Mouse (Mus musculus): Measurements from ENCODE around the gene Trim37. TPM values are rescaled to one million over a fixed set of nuclear protein-coding genes. Genes with fewer than 3 reads are reported as not detected.

Gene Trim37
- total RNA-seq (2015) = 14.5 and 14.9 TPM in 2 replicates
- 23.8 and 26.4 TPM in 2 replicates for total RNA-seq (2017)

- ATAC-seq (ENCODE audit: poor library complexity, severe bottlenecking) = peak; percentile 95
These were observed at the start of gene Trim37 for GRCm38 (mm10) chr11:87126824-87127816. Gene Trim37 (plus strand): TSS chr11:87127077.

DNA sequence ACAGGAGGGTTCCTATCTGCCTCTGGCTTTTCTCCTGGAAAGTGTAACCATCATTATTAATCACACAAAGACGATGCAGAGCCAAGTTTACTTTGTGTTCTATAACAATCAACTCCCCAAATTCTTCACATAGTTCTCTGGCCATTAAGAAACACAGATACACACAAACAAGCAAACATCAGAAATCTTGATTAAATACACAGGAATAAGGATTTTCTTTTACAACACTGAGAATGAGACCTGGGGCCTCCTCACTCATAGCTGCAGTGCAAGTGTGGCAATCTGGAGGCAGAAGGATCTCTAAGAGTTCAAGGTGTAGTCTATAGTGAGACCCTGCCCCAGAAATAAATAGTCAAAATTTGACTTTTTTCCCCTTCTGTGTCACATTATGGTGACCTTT lies 43.2 kb upstream of the Trim37 start:
- ATAC-seq (ENCODE audit: poor library complexity, severe bottlenecking) = no peak

GRCm38 (mm10) chr11:87085461-87085860 lies 41.4 kb upstream of the Trim37 start:
- ATAC-seq (ENCODE audit: poor library complexity, severe bottlenecking) = no peak

DNA sequence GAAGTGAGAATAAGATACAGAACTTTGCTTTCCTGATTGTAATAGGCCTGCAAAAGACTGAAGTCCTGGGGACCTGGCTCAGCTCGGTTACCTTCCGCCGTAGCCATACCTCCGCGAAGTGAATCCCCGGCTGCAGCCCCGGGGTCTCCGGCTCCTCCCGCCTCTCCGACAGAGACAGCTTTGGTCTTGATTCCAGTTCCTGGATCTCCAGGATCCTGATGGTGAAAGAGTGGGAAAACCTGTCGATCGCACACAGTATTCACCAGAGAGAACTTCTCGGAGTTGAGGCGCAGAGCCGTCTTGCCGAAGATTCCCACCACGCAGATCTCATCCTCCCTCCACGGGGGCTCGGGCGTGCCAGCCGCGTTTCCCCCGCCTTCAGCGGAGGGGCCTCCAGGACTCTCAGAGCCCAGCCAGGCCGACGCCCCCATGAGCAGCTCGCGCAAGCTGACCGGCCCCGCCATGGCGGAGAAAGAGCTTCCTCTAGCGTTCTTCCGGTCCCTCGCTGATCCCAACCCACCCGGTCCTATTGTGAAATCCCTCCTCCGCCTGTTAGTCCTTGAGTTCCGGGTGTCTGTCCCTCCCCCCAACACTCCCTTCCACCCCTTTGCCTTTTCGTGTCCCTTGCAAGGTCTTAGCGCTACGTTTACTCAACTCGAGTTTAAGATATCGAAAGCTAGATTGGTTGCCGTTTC lies 40.4 kb upstream of the Trim37 start, which contains the start of gene Smg8:
Smg8 (minus strand) TSS at position 485 of the 695 bp plus-strand sequence.
- ATAC-seq (ENCODE audit: poor library complexity, severe bottlenecking) = peak; percentile 99

DNA sequence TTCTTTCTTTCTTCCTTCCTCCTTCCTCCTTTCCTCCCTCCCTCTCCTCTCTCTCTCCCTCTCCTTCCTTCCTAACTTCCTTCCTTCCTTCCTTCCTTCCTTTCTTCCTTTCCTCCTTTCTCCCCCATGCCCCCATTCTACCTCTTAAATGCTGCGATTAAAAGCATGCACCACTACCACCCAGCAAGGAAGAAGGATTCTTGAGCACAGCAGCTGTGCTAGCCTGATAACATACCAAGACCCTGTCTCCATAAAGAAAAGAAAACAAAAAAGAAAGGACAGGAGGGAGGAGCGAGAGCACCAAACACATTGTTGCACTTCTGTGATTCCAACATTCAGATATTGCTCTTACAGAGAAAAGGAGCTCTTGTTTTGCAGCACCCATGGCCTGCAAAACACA lies 39.7 kb upstream of the Trim37 start:
- ATAC-seq (ENCODE audit: poor library complexity, severe bottlenecking) = no peak

GRCm38 (mm10) chr11:87108409-87108754 lies 18.5 kb upstream of the Trim37 start, which contains the start of gene Prr11:
Gene Prr11 (minus strand): TSS chr11:87108708.
- no peak for ATAC-seq (ENCODE audit: poor library complexity, severe bottlenecking)

DNA sequence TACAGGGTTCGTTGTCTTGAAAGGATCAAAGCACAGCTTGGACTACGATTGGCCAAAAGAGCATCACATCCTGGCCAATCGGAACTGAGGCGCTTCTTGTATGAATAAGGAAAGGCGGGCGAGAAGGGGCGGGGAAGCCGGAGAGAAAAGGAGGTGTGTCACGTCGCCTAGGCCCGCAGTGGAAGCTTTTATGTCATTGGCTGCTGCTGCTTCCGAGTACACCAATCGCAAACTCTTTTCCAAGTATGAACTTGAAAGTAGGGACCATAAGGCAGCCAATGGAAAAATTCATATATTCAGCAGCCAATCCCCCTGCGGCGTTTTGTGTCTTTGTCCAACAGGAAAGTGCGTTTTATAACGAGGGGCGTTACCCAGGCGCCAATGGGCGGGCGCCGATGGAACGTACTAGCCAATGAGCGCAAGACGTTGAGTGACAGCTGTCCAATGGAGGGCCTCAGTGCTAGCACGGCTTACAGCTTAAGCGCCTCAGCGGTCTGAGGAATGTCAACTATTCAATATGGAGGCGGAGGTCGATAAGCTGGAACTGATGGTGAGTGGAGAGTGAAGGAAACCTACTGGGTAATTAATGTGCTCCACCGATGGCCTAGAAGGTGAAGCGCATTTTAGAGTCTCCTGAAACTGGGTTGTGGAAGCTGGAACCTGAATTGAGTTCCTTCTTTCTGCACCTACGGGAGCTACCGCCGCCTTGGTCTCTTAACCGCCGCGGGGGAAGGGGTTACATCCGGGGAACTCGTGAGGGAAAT lies 17.9 kb upstream of the Trim37 start, which contains the start of gene Ska2:
Ska2 (plus strand) TSS at position 480 of the 764 bp plus-strand sequence.
- peak; percentile 92 for ATAC-seq (ENCODE audit: poor library complexity, severe bottlenecking)

- ATAC-seq (ENCODE audit: poor library complexity, severe bottlenecking) = no peak
These were observed 17.2 kb upstream of the Trim37 start for GRCm38 (mm10) chr11:87109519-87110171.

- ATAC-seq (ENCODE audit: poor library complexity, severe bottlenecking) = no peak
These were observed 16.5 kb upstream of the Trim37 start for GRCm38 (mm10) chr11:87110172-87110909.

- ATAC-seq (ENCODE audit: poor library complexity, severe bottlenecking) = no peak
These were observed 5.0 kb upstream of the Trim37 start for GRCm38 (mm10) chr11:87121864-87122263.

GRCm38 (mm10) chr11:87125562-87125961 lies 1.3 kb upstream of the Trim37 start:
- no peak for ATAC-seq (ENCODE audit: poor library complexity, severe bottlenecking)

GRCm38 (mm10) chr11:87126281-87126823 lies 525 bp upstream of the Trim37 start:
- ATAC-seq (ENCODE audit: poor library complexity, severe bottlenecking) = no peak

DNA sequence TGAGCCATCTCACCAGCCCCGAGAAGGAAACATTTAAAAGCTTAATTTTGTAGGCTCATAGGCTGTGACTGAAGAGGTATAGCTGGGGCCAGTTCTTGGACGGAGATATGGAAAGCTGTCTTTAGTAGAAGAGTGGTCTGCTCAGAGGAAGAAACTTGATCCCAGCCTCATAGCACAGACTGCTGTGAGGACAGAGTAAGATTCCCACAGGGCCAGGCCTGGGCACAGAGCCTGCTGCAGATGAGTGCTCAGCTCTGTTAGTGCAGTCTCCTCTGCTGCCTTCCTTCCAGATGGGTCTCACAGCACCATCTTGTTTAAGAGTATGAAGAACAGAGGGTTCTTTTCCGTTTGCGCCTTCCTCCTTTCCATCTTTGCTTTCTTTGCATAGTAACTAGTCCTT lies 9.4 kb downstream of the Trim37 start:
- no peak for ATAC-seq (ENCODE audit: poor library complexity, severe bottlenecking)

DNA sequence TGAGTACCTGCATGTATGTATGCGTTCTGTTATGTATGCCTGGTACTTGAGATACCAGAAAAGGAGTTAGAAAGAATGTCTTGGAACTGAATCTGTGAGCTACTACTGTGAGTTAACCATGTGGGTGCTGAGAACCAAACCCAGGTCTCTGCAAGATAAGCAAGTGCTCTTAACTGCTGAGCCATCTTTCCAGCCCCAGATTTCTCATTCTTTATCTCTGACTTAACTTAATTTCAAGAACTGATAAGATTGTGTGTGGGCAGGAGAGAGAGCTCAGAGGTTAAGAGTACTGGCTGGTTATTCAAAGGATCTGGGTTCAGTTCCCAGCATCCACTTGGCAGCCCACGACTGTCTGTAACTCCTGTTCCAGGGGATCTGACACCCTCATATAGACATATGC lies 31.1 kb downstream of the Trim37 start:
- ATAC-seq (ENCODE audit: poor library complexity, severe bottlenecking) = no peak

DNA sequence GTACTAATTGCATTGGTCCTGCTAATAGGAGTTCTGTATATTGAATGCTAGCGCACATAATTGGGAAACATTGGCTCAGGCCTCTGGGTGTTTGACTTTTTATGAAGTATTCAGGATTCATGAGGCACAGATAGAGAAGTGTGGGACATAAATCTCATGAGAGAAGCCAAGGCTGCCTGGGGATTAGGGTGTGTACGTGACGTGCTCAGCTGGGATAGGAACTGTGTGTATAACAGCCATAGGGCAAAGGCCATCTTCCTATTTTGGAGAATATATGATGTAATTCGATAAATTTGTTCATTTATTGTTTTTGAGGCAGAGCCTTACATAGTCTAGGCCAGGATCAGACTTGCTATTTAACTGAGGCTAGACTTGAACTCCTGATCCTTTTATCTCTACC lies 35.8 kb downstream of the Trim37 start:
- ATAC-seq (ENCODE audit: poor library complexity, severe bottlenecking) = no peak

DNA sequence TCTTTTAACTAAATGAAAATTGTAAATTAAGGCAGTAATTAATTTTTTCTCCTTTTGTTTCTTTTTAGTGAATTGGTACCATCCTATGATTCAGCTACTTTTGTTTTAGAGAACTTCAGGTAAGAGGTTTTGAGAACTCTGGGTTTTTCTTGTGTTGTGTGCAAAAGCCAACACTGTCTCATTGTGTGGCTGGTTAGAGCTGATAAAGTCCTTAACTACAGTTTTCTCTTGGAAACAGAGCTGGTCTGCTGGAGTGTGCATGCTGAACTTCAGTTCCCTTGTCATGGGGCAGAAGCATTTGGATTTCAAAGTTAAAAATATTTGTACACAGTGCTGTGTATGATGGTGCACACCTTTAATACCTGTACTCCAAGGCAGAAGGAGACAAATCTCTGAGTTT lies 36.9 kb downstream of the Trim37 start:
- no peak for ATAC-seq (ENCODE audit: poor library complexity, severe bottlenecking)

DNA sequence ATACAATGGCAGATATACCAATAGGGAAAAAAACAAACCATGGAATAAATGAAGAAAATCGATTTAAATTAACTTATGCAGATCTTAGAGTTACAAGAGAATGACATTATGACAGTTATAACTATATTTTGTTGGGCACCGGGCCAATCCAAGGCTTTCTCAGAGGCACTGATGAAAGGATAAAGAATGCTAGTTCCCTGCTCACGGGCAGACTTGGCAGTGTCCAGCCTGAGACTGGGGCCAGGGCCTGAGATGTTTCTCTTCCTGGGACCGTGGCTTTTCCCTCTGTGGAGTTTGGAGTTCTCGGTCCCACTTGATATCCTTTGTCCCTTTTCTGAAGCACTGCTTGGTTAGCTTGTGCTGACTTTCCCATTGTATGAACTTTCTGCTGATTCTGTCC lies 46.7 kb downstream of the Trim37 start:
- ATAC-seq (ENCODE audit: poor library complexity, severe bottlenecking) = no peak

DNA sequence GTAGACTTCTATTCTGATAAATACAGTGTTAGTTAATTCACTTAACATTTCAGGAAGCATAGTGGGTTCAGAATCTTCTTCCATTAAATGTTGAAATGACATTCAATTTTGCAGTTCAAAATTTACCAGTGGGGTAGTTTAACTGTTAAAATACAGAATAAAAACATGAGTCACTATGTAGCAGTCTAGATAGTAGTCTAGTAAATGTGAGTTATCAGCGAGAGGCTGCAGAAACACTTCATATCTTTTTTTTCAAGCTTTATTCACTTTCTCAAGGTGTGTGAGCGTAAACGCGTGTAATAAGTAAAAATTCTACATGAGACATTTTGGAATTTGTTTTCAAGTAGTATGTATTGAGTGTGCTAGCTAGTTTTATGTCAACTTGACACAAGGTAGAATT lies 48.2 kb downstream of the Trim37 start:
- no peak for ATAC-seq (ENCODE audit: poor library complexity, severe bottlenecking)

DNA sequence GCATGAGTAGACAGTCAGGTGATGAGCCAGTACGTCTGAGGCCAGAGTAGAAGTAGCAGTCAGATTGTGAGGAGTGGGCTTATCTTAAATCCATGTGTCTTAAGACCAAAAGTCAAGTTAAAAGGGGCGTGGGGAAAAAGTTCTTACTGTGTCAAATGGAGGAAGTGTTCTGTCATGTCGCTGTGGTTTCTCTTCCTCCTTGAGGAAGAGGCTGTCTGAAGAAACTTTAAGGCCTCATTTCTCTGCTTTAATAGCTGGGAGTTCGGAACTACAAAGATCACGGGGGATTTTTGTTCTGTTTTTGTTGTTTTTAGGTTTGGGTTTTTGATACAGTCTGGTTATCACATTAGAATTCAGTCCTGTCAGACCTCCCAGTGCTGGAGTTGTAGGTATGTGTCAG lies 85.4 kb downstream of the Trim37 start:
- ATAC-seq (ENCODE audit: poor library complexity, severe bottlenecking) = peak; percentile 84

Measured in megakaryocyte, adult 5-6 weeks (primary cell).